Mouse (Mus musculus) adrenal gland, adult 18-20 months (tissue): ENCODE results near the gene Eprs. TPM values are rescaled to one million over a fixed set of nuclear protein-coding genes. Genes with fewer than 3 reads are reported as not detected.
"Not testable (repeated sequence)": the region's sequence is repeated elsewhere in the genome, so short reads cannot be mapped to it uniquely, and the experiment has no call there.

Experiments used
- DNase-seq, 2 experiments: peaks; one replicate each; pipeline ENCODE4 v3.0.0; 2021 to 2022; ENCODE audit warnings: low spot score in 2 of 2
- long read RNA-seq, 2 experiments: library from polyadenylated mRNA; stranded (forward); transcript quantifications; one replicate each; pipeline ENCODE4 v2.0.0; 2021
- total RNA-seq, 2 experiments: library from RNA; stranded (reverse); gene quantifications; 1 replicate in 1 of 2; 2 replicates in 1 of 2; pipeline ENCODE4 v1.2.3; 2021

Eprs gene
- total RNA-seq: 100 to 1,000 TPM; 216 to 332 TPM
- long read RNA-seq, experiment 1, full-length matches to known transcripts: 300 of 344 reads
- long read RNA-seq, experiment 1, partial matches to known transcripts: 19 of 344 reads
- long read RNA-seq, experiment 1, other reads (novel, unspliced or antisense): 25 of 344 reads
- long read RNA-seq, experiment 2, full-length matches to known transcripts: 373 of 424 reads
- long read RNA-seq, experiment 2, partial matches to known transcripts: 29 of 424 reads
- long read RNA-seq, experiment 2, other reads (novel, unspliced or antisense): 22 of 424 reads

DNA sequence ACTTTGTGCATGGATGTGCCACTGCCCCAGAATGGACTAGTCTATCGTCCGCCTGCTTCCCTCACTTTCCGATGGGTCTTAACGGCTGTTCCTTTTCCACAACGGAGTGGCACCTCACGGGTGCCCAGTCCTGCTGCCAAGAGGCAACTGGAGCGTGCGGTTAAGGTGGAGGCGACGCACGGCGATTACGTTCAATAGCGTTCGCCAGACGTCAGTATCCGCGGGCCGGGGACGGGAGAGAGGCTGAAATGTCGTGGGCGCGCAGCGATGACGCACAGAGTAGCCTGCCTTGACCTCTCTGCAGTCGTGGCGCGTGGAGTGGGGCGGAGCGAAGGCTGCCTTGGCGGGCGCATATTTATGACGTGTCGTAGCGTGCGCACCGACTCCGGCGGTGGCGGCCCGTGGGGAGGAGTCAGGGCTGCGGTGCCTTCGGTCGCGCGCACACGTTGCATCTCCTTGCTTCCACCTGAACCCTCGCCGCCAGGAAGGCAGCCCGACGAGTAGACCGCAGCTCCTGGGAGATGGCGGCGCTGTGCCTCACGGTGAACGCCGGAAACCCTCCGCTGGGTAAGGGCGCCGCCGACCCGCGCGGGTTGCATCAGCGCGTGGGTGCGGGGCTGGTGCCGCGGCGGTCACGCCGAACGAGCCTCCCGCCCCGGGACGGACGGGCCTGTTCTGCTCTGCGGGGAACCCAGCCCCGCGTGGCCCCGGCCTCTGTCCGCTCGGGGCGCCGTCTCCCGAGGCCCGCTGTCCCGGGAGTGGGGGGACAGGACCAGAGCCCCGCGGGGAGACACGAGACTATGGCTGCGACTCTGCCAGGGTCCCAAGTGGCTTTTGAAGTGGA lies at the start of gene Eprs:
Eprs (plus strand) TSS at position 368 of the 844 bp plus-strand sequence.
- DNase-seq: peak; percentile 98 to 99

DNA sequence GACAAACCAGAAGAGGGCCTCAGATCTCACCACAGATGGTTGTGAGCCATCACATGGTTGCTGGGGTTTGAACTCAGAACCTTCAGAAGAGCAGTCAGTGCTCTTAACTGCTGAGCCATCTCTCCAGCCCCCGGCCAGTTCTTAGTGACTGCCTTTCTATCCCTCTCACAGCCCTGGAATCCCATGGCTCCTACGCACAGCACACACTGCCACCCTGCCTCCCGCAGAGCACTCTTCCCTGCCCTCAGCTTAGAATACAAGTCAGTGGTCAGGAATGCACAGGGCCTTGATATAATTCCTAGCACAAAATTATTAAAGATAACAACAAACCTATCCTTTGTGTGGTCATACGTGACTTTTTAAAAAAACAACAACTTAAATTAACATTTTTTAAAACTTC lies 48.3 kb upstream of the Eprs start:
- DNase-seq: no peak

DNA sequence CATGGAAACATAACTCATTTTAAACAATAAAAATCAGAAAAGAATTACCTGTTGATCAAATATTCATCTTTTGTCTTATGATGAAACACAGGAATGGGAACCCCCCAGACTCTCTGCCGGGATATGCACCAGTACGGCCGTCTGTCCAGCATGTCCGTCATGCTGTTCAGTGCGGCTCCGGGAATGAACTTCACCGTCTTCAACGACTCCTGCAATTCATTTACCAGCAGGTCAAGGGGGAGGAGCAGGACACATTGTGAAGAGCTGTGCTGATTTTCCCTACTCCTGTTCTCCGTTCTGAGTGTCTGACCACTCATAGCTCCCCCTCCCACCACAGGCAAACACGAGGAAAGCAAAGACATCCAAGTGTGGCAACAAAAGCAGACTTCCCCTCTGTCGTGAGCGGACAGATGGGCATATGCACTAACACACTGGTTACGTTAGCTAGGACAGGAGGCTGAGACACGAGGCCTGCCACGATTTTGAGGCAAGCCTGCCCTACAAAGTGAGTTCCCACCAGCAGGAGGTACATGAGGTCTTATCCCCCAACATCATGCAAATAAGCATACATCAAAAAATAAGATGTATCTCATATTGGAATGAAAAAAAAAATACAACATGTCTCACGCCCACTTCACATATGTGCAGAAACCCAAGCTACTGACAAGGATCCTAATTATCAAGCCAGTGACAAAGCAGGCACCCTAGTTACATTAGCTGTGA lies 46.8 kb upstream of the Eprs start:
- DNase-seq: no peak

DNA sequence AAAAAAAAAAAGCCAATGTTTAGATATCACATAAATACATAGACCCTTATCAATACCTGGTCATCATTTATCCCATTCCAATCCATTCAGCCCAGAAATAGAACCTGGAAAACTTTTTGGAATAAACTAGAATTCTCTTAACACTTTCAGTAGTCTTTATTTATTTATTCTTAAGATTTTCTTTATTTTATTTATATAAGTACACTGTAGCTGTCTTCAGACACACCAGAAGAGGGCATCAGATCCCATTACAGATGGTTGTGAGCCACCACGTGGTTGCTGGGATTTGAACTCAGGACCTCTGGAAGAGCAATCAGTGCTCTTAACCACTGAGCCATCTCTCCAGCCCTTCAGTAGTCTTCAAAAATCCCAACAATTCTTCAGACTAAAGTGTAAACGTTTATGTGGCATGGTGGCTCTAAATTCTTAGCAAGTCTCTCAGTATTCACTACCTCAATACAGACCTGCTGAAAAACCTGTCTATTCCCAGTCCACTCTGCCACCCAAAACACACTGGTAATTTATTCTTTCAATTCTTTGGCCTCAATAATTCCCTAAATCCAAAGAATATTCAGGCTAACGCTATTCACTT lies 35.0 kb upstream of the Eprs start:
- not testable (repeated sequence) for DNase-seq

DNA sequence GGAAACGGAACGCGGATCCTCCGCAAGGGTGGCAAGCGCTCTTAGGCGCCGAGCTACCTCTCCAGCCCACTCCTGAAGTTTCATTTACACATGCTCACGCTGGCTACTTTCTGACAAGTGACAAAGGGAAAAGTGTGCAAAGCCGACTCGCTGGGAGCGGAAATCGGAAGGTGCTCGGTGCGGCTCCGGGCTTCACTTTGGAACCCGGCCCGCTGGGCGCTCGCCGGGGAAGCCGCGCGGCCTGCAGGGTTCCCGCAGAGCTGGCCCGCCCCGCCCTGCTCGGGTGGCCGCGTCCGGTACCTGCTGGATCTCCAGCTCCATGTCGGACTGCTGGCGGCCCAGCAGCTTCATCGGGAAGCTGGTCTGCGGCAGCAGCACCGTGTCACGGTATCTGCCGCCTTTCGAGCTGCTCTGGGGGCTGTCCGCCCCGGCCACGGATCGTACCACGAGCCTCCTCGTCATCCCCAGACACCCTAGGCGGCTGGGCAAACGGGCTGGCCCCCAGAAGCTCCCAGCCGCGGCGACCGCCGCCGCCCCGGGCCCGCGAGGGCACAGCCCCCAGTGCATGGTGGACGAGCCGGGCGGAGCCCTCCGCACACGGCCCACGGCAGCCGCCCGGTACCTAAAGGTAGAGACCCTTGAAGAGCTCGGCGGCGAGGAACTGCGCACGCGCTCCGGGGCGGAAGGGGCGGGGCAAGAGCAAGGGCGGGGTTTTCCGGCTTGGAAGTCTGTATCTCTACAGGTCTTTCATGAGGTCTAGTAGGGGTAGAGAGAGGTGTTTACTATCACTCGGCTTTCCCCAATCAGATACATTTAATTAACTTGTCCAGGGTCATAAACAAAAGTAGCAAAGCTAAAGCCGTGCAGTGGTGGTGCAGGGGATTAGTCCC lies 33.9 kb upstream of the Eprs start, which contains the start of gene Iars2:
Iars2 (minus strand) TSS at position 676 of the 890 bp plus-strand sequence.
- peak; percentile 94 to 95 for DNase-seq

DNA sequence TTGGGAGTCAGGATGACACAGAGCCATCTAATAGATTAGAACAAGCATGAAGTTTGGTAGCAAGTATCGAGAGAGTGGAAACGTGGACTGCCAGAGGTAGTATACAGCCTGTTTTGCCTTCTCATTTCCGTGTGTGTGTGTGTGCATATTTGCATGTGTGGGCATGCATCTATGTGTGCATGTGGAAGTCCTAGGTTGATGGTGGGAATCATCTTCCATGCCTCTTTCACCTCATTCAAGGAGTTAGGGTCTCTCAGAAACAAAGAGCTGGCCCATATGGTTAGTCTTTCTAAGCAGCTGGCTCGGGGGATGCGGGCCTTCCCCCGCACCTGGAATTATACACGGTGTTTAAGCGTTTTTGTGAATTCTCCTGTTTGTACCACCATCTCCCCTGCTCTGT lies 33.0 kb upstream of the Eprs start:
- DNase-seq: no peak

DNA sequence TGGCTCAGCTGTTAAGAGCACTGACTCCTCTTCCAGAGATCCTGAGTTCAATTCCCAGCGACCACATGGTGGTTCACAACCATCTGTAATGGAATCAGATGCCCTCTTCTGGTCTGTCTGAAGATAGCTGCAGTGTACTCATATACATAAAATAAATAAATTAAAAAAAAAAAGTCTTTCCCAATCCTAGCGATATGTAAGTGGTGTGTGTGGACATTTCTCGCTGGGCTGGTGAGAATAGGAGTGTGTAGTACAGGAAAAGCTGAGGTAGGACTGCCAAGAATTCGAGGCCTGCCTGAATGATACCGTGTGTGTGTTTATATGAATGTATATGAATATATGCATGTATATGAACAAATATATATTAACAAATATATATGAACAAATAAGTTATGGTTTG lies 31.5 kb upstream of the Eprs start:
- DNase-seq: no peak

DNA sequence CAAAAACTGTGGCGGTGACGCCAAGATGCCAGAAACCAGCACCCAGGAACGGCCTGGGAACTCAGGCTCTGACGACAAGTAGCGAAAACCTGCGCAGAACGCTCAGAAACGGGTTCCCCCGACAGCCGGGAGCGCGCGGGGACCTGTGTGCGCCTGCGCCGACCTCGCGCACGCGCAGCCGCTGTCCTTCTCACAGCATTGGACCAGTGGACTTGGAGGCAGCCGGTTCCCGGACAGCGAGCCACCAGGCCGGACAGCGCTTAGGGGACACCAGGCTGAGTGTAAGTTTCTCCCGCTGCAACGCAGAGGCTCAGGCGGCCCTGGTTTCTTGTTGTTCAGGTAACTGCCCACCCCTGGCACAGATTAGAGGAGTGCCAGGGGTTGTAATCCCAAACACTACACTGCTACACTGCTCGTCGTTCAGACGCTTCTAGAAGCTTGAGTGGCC lies 30.8 kb upstream of the Eprs start, which contains the start of gene Bpnt1:
Bpnt1 (plus strand) TSS at position 167 of the 448 bp plus-strand sequence.
- peak; percentile 85 for DNase-seq

DNA sequence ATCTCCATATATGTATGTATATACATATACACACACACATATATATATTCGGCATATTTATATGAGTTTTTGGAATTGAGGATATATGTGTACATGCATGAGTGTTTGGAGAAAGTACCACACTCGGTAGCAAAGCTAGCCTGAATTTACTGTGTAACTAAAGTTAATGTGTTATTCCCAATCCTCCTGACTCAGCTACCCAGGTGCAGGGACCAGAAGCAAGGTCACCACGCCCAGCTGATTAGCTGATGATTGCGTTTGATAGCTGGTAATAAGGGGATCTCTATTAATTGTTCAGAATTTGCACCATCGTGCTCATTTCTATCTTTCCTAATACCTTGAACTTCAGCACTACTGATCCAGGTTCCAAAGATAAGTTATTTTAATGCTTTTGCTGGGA lies 29.2 kb upstream of the Eprs start:
- DNase-seq: no peak

DNA sequence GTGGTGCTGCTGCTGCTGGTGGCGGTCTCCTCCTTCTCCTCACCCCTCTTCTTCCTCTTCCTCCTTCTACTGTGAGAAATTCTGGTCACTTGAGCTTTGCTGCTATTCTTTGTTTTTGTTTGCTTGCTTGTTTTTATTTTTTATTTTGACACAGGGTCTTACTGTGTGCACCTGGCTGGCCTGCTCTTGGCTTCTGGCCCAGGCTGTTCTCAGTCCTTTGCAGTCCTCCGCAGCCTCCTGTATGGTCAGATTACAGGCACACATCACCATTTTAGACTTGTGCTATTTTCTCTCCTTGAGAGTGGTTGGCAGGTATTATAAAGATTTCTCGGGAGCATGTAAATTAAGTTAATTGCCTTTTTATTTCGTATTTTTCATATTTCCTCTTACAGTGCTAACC lies 28.7 kb upstream of the Eprs start:
- no peak for DNase-seq

DNA sequence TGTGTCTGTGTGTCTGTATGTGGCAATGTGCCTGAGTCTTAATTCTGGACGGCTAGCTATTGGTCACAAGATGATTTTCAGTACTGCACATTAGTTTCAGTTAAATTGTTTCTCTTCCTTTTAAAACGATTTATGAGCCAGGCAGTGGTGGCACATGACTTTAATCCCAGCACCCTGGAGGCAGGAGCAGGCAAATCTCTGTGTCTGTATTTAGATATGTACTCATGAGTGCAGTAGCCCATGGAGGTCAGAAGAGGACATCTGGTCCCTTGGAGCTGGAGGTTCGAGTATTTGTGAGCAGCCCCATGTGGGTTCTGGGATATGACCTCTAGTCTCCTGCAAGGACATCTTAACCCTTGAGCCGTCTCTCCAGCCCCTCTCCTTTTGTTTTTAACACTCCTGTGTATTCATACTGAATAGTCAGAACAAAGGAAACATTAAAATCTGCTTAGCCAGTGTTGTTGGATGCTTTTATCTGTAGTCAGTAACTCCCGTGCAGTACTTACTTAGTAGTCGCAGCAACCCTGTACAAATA lies 27.5 kb upstream of the Eprs start:
- DNase-seq: no peak

DNA sequence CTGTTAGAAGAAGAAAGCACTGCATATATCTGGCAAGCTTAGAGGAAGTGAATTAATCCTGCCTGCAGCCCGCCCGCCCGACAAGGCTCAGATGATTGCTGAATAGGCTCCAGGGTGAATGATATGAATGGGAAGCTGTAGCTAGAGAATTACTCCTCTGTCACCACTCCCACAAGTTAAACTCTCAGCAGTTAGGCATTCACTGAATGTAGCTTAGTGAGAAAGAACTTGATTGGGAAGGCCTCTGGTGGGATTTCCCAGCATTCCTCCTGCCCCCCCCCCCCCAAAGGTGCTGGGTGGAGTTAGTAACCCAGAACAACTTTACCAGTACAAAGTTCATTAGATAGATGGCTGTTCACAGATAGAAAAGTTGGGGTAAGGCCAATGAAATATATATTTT lies 26.3 kb upstream of the Eprs start:
- DNase-seq: no peak

DNA sequence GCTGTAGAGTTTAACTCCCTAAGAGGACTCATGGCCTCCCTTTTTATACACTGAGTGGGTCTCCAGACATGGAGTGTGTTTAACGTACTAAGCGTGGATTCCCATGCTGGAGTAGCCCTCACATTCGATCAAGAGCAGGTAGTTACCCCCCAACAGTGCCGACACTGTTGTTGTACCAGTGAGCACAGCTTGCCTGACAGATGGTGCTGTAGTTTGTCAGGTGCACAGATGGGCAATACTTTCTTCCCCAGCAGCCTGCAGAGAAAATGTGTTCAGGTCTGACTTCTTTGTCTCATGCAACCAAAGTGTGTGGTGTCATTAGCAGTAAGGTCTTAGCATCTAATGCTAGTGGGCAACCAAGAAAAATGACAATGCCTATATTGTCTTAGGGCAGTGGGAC lies 20.4 kb upstream of the Eprs start:
- DNase-seq: no peak

DNA sequence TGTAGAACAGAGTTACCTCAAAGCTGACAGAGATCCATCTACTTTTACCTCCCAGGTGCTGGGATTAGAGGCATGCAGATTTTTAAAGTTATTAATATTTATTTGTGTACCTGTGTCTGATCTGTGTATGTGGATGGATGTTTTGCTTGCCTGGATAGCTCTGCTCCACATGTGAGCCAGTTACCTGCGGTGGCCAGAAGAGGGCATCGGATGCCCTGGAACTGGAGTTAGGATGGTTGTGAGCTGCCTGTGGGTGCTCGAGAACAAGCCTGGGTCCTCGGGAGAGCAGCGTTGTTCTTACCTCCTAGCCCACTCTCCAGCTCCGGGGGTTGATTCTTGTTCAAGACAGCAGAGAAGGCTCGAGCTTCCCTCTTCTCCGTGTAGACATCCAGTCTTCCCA lies 19.4 kb upstream of the Eprs start:
- DNase-seq: no peak

DNA sequence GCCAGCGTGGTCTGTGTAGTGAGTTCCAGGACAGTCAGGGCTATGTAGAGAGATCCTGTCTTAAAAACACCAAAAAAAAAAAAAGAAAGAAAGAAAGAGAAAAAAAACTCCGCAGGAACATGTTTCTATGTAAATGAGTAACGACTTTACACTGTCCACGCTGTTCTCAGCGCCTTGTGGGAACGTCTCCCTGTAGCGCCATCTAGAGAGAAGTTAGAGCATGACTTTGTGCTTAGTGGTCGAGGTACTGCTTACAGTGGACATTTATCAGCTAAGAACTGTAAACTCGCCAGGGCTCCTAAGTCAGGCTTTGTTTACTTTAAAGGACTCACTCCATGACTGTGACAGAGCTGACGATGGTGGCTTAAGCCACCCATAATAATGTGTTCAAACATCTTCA lies 16.7 kb upstream of the Eprs start:
- no peak for DNase-seq

DNA sequence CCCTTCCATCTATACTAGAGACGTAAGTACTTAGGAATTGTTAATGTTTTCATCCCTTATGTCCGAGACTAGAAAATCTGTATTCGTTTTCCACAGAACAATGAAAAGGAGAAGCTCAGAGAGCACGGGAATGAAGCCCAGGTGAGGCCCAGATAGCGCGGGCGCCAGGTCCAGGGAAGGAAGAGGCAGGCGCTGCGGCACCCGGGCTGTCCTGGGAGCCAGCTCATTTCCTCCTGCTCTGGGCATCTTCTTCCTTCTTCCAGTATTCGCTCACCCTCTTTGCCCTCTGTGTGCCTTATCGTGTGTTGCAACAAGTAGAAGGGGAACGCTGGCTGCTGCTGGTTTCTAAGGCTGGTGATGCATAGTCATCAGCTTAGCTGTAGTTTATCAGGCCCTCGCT lies 13.1 kb upstream of the Eprs start:
- no peak for DNase-seq

DNA sequence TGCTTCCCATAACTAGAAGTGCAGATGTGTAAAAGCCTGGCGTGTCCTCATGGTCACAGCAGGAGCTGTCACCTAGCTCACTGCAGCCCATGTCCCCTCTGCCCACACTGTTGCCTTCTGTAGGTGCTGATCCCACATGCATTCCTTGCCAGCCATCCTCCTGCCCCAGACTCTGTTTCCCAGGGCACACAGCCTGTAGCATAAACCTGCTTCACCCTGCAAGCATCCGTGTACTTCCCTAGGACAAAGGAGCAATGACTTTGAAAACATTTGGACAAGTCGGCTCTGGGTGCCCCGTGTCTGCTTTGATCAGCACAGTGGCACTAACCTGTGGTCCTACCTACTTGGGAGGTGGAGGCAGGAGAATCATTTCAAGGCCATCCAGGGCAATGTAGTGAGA lies 12.2 kb upstream of the Eprs start:
- no peak for DNase-seq

DNA sequence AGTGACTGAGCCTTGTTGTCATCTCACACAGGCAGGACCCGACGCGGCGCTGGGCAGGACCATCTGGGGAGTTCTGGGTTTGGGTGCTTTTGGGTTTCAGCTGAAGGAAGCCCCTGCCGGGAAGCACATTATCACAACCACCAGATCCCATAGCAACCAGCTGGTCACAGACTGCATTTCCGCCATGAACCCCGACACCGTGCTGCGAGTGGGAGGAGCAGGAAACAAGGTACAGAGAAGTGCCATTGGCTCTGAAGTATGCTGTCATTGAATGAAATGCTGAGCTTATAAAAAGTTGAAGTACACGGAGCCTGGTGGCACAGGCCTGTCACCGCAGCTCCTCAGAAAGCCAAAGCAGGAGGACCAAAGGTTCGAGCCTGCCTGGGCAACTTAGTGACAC lies 10.7 kb upstream of the Eprs start:
- DNase-seq: no peak

DNA sequence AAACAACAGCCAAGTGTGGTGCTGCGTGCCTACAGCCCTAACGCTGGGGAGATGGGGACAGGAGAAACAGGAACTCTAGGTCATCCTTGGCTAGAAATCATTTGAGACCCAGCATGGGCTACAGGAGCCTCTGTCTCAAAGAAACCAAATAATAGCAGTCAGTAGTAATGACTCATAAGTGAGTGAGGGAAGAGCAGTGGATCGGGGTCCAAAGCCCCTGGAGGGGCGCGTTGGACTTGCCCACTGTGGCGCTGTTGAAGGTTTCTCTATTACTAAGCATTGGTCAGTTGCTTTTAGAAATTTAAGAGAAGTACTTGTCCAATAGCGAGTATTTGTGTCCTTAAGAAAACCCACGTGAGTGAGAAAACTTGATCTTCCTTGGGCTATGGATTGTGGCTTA lies 9.5 kb upstream of the Eprs start:
- DNase-seq: no peak

DNA sequence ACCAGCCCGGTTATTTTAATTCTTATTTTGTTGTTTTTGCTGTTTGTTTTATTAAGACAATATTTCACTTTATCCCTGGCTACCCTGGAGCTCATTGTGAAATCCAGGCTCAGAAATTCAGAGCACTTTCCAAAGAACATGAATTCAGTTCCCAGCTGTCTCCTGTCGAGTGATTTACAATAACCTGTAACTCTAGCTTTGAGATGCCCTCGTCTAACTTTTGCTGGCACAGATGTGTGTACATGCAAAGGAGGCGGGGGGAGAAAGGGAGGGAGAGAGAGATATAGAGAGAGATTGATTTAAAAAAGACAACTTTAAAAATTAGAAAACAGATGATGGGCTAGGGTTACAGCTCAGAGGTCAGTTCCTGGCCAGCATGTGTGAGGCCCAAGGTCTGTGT lies 8.1 kb upstream of the Eprs start:
- no peak for DNase-seq
